Mouse (Mus musculus) limb, embryonic 14.5 days (tissue): ENCODE results near the gene Draxin. TPM values are rescaled to one million over a fixed set of nuclear protein-coding genes. Genes with fewer than 3 reads are reported as not detected.
A peak's percentile ranks its signal among the peaks of the same experiment; 100 is the strongest.

Experiments
- ATAC-seq: fragments of 200-750 bp; cut with Nextera tagmentation; 2 replicates; pipeline ENCODE4 v1.8.0; 2017; ENCODE audit warnings: low read depth, moderate number of reproducible peaks, moderate TSS enrichment; ENCODE audit not compliant: low FRiP score
- DNase-seq: peaks from one replicate; pipeline ENCODE4 v3.0.0-alpha.2; 2015; ENCODE audit warnings: low spot score
- H3K27ac ChIP-seq: fragments of 300-500 bp; sonication (generic); replicated peaks from 2 replicates; pipeline ENCODE4 v1.5.1; 2014; ENCODE audit warnings: low read depth, mild to moderate bottlenecking, low read length, moderate library complexity, mixed read lengths
- H3K27me3 ChIP-seq: fragments of 300-500 bp; sonication (generic); 2 replicates; pipeline ENCODE4 v1.6.1; 2014; ENCODE audit warnings: low read length, mixed read lengths; ENCODE audit not compliant: control insufficient read depth, insufficient read depth
- H3K36me3 ChIP-seq: fragments of 300-500 bp; sonication (generic); 2 replicates; pipeline ENCODE4 v1.6.1; 2014; ENCODE audit warnings: mild to moderate bottlenecking, low read length, moderate library complexity, mixed read lengths; ENCODE audit not compliant: control insufficient read depth, insufficient read depth
- H3K4me1 ChIP-seq: fragments of 300-500 bp; sonication (generic); 2 replicates; pipeline ENCODE4 v1.6.1; 2014; ENCODE audit warnings: antibody characterized with exemption, low read length, mixed read lengths; ENCODE audit not compliant: control insufficient read depth, insufficient read depth
- H3K4me2 ChIP-seq: fragments of 300-500 bp; sonication (generic); replicated peaks from 2 replicates; pipeline ENCODE4 v1.6.1; 2014; ENCODE audit warnings: low read depth, mild to moderate bottlenecking, low read length, moderate library complexity; ENCODE audit not compliant: severe bottlenecking
- H3K4me3 ChIP-seq: fragments of 300-500 bp; sonication (generic); replicated peaks from 2 replicates; pipeline ENCODE4 v1.5.1; 2014; ENCODE audit warnings: low read length
- H3K9ac ChIP-seq: fragments of 300-500 bp; sonication (generic); 2 replicates; pipeline ENCODE4 v1.6.1; 2014; ENCODE audit warnings: mild to moderate bottlenecking, low read depth, low read length, moderate library complexity; ENCODE audit not compliant: severe bottlenecking
- H3K9me3 ChIP-seq: fragments of 300-500 bp; sonication (generic); 2 replicates; pipeline ENCODE4 v1.6.1; 2016; ENCODE audit warnings: low read length; ENCODE audit not compliant: control insufficient read depth
- POLR2A ChIP-seq: fragments of 200-500 bp; IDR thresholded peaks from 2 replicates; pipeline ENCODE4 v1.8.0; 2012; ENCODE audit warnings: inconsistent platforms, mild to moderate bottlenecking, moderate library complexity, borderline replicate concordance; ENCODE audit not compliant: insufficient read depth, insufficient read length; ENCODE audit errors: extremely low read depth
- WGBS: fragments of 180-500 bp; shearing (Covaris S2); extraction: QIAGEN DNeasy Blood & Tissue Kit; methylation state at CpG from one replicate; pipeline ENCODE4 v1.1.7; 2014; 5-methylcytosine and 5-hydroxymethylcytosine counted together
- polyA plus RNA-seq, 2 experiments: library from polyadenylated mRNA; depleted of rRNA in 1 of 2; stranded (reverse) in 1 of 2; unstranded in 1 of 2; fragments of >200 nt; fragmentation: Nextera tagmentation in 1 of 2; extraction: Ambion mirVana in 1 of 2; gene quantifications; 2 replicates each; pipeline versions ENCODE4 v1.2.1 to v1.2.3; 2012 to 2014

Draxin gene
- polyA plus RNA-seq, 2 experiments: 0.45 to 1.5 TPM

- WGBS: under 1% methylated on average over 39 of the region's 55 CpGs
- Histone ChIP-seq H3K36me3 (0 out of 2 replicates have a peak, but pooled peaks cover 20% of the 10 kb centered on the region), H3K4me3 (peak overlapping the region; percentile 67), H3K4me1 (peaks cover 18% of the 10 kb centered on the region), H3K9ac (peak overlapping the region; percentile 67), H3K27ac (no peak overlapping the region; the same call in 1 of the 2 replicates), H3K27me3 (peaks cover 40% of the 10 kb centered on the region), H3K4me2 (peak overlapping the region; percentile 99), H3K9me3 (no peaks in the 10 kb centered on the region)
- TF ChIP-seq POLR2A: no peak
- DNase-seq (peak; percentile 92), ATAC-seq (peak; percentile 89)
These were observed 29.3 kb upstream of the Draxin start for GRCm38 (mm10) chr4:148159544-148160435.

GRCm38 (mm10) chr4:148158436-148159348 lies 28.2 kb upstream of the Draxin start:
- H3K4me1 ChIP-seq: peaks cover 14% of the 10 kb centered on the region
- ATAC-seq (no peak), DNase-seq (no peak)
- H3K36me3 ChIP-seq: 0 out of 2 replicates have a peak, but pooled peaks cover 20% of the 10 kb centered on the region
- H3K9ac ChIP-seq: peak overlapping the region; percentile 67
- no peak for TF ChIP-seq POLR2A
- peak overlapping the region; percentile 99 for H3K4me2 ChIP-seq
- H3K4me3 ChIP-seq: peak overlapping the region; percentile 67
- H3K9me3 ChIP-seq: no peaks in the 10 kb centered on the region
- H3K27ac ChIP-seq: no peak overlapping the region; the same call in 1 of the 2 replicates
- WGBS: 29% methylated on average over 27 of the region's 27 CpGs
- peaks cover 29% of the 10 kb centered on the region for H3K27me3 ChIP-seq

GRCm38 (mm10) chr4:148154982-148155381 lies 24.5 kb upstream of the Draxin start:
- ATAC-seq (no peak), DNase-seq (no peak)
- no peak overlapping the region for H3K27ac ChIP-seq
- no peaks in the 10 kb centered on the region for H3K27me3 ChIP-seq
- 0 out of 2 replicates have a peak, but pooled peaks cover 20% of the 10 kb centered on the region for H3K36me3 ChIP-seq
- no peak overlapping the region for H3K4me2 ChIP-seq
- H3K4me1 ChIP-seq: peaks cover 23% of the 10 kb centered on the region
- WGBS: 56% methylated on average over 3 of the region's 3 CpGs
- no peaks in the 10 kb centered on the region for H3K9me3 ChIP-seq
- TF ChIP-seq POLR2A: no peak
- no peak overlapping the region for H3K4me3 ChIP-seq
- H3K9ac ChIP-seq: no peak overlapping the region

GRCm38 (mm10) chr4:148154006-148154405 lies 23.5 kb upstream of the Draxin start:
- no peak overlapping the region for H3K9ac ChIP-seq
- TF ChIP-seq POLR2A: no peak
- no peak overlapping the region for H3K27ac ChIP-seq
- DNase-seq (no peak), ATAC-seq (no peak)
- H3K9me3 ChIP-seq: no peaks in the 10 kb centered on the region
- H3K4me3 ChIP-seq: no peak overlapping the region
- H3K4me1 ChIP-seq: peaks cover 24% of the 10 kb centered on the region
- 94% methylated on average over 4 of the region's 4 CpGs for WGBS
- H3K4me2 ChIP-seq: no peak overlapping the region
- H3K27me3 ChIP-seq: no peaks in the 10 kb centered on the region
- 0 out of 2 replicates have a peak, but pooled peaks cover 20% of the 10 kb centered on the region for H3K36me3 ChIP-seq

- ATAC-seq: no peak
- no peaks in the 10 kb centered on the region for H3K9me3 ChIP-seq
- H3K4me3 ChIP-seq: no peak overlapping the region
- H3K27ac ChIP-seq: no peak overlapping the region
- peaks cover 16% of the 10 kb centered on the region; the same call in 1 of the 2 replicates for H3K4me1 ChIP-seq
- 0 out of 2 replicates have a peak, but pooled peaks cover 20% of the 10 kb centered on the region for H3K36me3 ChIP-seq
- no peak for TF ChIP-seq POLR2A
- WGBS: 83% methylated on average over 5 of the region's 5 CpGs
- H3K9ac ChIP-seq: no peak overlapping the region
- no peak overlapping the region for H3K4me2 ChIP-seq
- DNase-seq: no peak
- H3K27me3 ChIP-seq: no peaks in the 10 kb centered on the region
These were observed 22.0 kb upstream of the Draxin start for GRCm38 (mm10) chr4:148152547-148152946.
